Mouse (Mus musculus) bone marrow macrophage, adult 2 months (primary cell): ENCODE measurements around the gene Rtcb. TPM values are rescaled to one million over a fixed set of nuclear protein-coding genes. Genes with fewer than 3 reads are reported as not detected.

Experiments
- H3K27ac ChIP-seq: 2 replicates; pipeline ENCODE4 v1.5.1; 2012; ENCODE audit warnings: low read depth, low read length; ENCODE audit not compliant: insufficient read depth
- H3K4me1 ChIP-seq: 2 replicates; pipeline ENCODE4 v1.6.1; 2012; ENCODE audit warnings: low read length; ENCODE audit not compliant: control insufficient read depth, insufficient read depth
- H3K4me3 ChIP-seq: 2 replicates; pipeline ENCODE4 v1.5.1; 2012; ENCODE audit warnings: mild to moderate bottlenecking, low read length, moderate library complexity; ENCODE audit not compliant: insufficient read depth
- CTCF ChIP-seq: IDR thresholded peaks from 2 replicates; pipeline ENCODE4 v1.5.1; 2012; ENCODE audit warnings: low read depth, mild to moderate bottlenecking, low read length, moderate library complexity
- POLR2A ChIP-seq: IDR thresholded peaks from 2 replicates; pipeline ENCODE4 v1.6.1; 2012; ENCODE audit warnings: mild to moderate bottlenecking, low read depth, low read length, borderline replicate concordance
- polyA plus RNA-seq: library from polyadenylated mRNA; stranded (reverse); fragments of >200 nt; gene quantifications from 2 replicates; pipeline ENCODE4 v1.2.4, GENCODE M21; 2012; ENCODE audit not compliant: missing spikeins, insufficient read depth, insufficient read length

Gene Rtcb
- polyA plus RNA-seq, 1 experiment: 65.4 TPM

GRCm38 (mm10) chr10:85951765-85952443, 5.7 kb downstream of the Rtcb start:
- TF ChIP-seq POLR2A (no peak), CTCF (no peak)
- Histone ChIP-seq H3K4me1 (peaks cover 43% of the 10 kb centered on the region), H3K27ac (peak overlapping the region; percentile 60), H3K4me3 (no peak overlapping the region)

- Histone ChIP-seq H3K27ac (no peak overlapping the region), H3K4me1 (peaks cover 25% of the 10 kb centered on the region), H3K4me3 (no peak overlapping the region)
- TF ChIP-seq CTCF (no peak), POLR2A (no peak)
These were observed 9.0 kb downstream of the Rtcb start for GRCm38 (mm10) chr10:85948483-85949196.

DNA sequence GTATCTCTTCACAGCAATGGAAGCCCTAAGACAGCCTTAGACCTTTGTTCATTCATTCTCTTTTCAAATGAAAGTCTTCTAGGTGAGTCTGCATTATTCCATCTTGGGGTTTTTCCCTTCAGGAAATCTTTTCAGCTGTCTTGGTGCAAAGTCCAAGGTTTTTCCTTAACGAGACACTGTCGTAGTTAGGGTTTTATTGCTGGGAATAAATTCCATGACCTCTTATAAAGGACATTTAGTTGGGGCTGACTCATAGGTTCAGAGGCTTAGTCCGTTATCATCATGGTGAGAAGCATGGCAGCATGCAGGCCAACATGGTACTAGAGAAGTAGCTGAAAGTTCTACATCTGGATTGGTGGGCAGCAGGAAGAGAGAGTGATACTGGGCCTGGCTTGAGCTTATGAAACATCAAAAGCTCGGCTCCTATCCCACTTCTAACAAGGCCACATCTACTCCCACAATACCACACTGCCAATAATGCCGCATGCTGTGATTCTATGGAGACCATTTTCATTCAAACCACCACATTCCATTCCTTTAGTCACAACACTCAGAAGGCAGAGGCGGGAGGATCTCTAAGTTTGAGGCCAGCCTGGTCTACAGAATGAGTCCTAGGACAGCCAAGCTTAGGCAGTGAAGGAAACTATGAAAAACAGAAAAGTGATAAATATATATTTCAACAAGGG, 21.2 kb downstream of the Rtcb start:
- peaks cover 7% of the 10 kb centered on the region for H3K4me1 ChIP-seq
- TF ChIP-seq CTCF (no peak), POLR2A (no peak)
- H3K27ac ChIP-seq: no peak overlapping the region
- no peak overlapping the region for H3K4me3 ChIP-seq

DNA sequence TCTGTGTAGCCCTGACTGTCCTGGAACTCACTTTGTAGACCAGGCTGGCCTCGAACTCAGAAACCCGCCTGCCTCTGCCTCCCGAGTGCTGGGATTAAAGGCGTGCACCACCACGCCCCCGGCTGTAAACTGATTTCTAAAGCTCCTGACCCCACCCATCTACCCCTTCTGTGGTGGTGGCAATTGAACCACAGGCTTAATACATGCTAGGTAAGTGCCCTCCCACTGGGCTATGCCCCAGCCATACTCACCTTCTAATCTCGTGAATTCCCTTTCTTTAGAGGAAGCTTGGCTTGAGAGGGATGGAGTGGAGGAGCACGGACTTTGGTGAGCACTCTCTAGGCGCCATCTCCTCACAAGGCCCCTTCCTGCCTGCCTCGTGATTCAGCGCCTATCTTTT, 27.7 kb downstream of the Rtcb start:
- no peak for TF ChIP-seq POLR2A
- no peak for TF ChIP-seq CTCF
- Histone ChIP-seq H3K27ac (no peak overlapping the region), H3K4me1 (peaks cover 8% of the 10 kb centered on the region), H3K4me3 (no peak overlapping the region)

DNA sequence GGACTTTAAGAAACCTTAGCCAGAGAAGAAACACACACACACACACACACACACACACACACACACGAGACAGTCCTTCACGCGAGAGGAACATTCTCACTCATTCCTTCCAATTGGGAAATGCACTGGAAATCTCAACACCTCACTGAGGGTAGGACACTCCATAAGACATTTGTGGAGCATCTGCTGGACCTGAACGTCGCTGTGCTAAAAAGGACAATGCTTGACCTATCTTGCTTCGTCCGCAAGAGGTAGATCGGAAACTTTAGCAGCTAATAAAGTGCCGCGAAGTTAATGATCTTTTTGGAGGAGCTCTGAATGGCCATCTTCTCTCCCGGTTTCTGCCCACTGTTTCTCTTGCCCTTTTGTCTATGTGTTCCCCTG, 28.4 kb downstream of the Rtcb start:
- Histone ChIP-seq H3K4me1 (peaks cover 6% of the 10 kb centered on the region), H3K4me3 (no peak overlapping the region), H3K27ac (no peak overlapping the region)
- TF ChIP-seq POLR2A: no peak
- no peak for TF ChIP-seq CTCF

- Histone ChIP-seq H3K27ac (no peak overlapping the region), H3K4me1 (peaks cover 6% of the 10 kb centered on the region), H3K4me3 (peak overlapping the region; percentile 62)
- no peak for TF ChIP-seq POLR2A
- TF ChIP-seq CTCF: peak; percentile 42
These were observed 29.0 kb downstream of the Rtcb start for GRCm38 (mm10) chr10:85928499-85929207.

DNA sequence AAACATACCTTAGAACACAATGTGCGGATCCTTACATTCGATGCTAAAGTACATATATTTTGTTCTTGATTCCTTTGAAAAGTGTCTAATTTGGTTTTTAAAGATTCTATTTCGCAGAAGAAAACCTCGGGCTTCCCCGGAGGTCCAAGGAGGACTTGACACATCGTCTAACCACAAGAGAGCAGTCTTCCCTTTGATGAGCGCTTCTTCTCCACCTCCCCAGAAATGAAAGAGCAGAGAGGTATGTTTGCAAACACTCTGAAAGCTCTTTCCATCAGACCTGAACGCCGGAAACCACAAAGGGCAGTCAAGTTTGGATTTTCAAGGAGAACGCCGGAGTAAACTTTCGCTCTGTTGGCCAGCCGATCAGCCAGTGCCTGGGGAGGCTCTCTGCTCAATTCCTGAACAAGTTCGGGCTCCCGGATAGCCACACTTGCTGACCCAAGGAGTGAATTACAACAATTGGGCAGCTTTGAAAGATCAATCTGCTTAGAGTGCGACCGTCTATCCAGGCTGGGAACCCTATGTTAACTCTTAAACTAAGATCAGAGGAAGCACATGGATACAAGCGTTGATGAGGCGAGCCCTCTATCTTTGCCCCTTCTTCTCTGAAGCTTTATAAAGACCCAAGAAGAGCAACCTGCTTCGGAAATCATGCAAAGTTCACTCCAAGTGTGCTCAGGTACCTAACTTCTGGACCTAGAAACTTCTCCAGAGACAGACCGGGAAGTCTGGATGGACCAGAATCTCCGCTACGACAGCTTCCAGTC, 29.8 kb downstream of the Rtcb start, which contains the start of gene Ascl4:
Gene Ascl4 (plus strand): TSS at position 6 of the 770 bp plus-strand sequence.
- no peak for TF ChIP-seq CTCF
- no peak for TF ChIP-seq POLR2A
- H3K4me1 ChIP-seq: peaks cover 6% of the 10 kb centered on the region
- H3K4me3 ChIP-seq: peak within 1 kb of the TSS; percentile 62
- no peak within 1 kb of the TSS for H3K27ac ChIP-seq

GRCm38 (mm10) chr10:85916498-85917309, 40.9 kb downstream of the Rtcb start, which contains the start of gene Prdm4:
Prdm4 (minus strand) TSS chr10:85917142.
- peak within 1 kb of the TSS; percentile 100 for H3K4me3 ChIP-seq
- TF ChIP-seq POLR2A: no peak
- no peak for TF ChIP-seq CTCF
- peaks cover 4% of the 10 kb centered on the region for H3K4me1 ChIP-seq
- peak within 1 kb of the TSS; percentile 49 for H3K27ac ChIP-seq

Other genes with a start within 250 kb of the Rtcb start
- gene Pwp1, start 128.3 kb downstream of the Rtcb start, polyA plus RNA-seq: 14.9 and 15.2 TPM in 2 replicates
- 13.9 and 14.2 TPM in 2 replicates for gene Prdm4, start 40.7 kb downstream of the Rtcb start, polyA plus RNA-seq
- gene Ascl4, start 30.1 kb downstream of the Rtcb start, polyA plus RNA-seq: not detected in 2 replicates
- gene Bpifc, start 54.1 kb upstream of the Rtcb start, polyA plus RNA-seq: 0.64 TPM in 1 of 2 replicates, not detected in the other
- 22.8 and 28.3 TPM in 2 replicates for gene Fbxo7, start 64.1 kb upstream of the Rtcb start, polyA plus RNA-seq